Mouse (Mus musculus): ENCODE results near the gene Gm42791. TPM values are rescaled to one million over a fixed set of nuclear protein-coding genes. Genes with fewer than 3 reads are reported as not detected.
A peak's percentile ranks its signal among the peaks of the same experiment; 100 is the strongest.

The Gm42791 gene
- polyA plus RNA-seq, 1 experiment from 2014 or later = 0.85 TPM

DNA sequence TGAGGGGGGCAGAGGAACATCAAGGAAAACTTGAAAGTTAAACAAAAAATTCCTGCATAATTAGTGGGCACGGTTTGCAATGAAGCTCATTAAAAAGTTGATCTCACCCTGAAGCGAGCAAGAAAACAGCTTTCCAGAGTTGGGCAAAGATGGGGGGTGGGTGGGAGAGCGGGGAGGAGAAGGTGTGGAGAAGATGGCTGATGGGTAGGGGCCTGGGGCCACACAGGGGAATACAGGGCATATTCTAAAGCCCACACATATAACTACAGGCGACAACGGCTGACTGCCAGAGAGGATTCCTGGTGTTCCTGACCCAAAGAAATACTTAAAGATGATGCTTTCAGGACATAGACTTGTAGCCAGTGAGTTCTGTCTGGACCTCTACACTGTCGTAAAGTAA lies 131.5 kb downstream of the Gm42791 start:
- Histone ChIP-seq H3K27ac (no peak overlapping the region), H3K36me3 (no peaks in the 10 kb centered on the region), H3K4me3 (no peak overlapping the region), H3K9me3 (replicated peaks) (no peaks in the 10 kb centered on the region), H3K4me1 (peaks cover 20% of the 10 kb centered on the region), H3K27me3 (ENCODE audit: low read depth, poor library complexity, severe bottlenecking) (no peaks in the 10 kb centered on the region)
- no peak for DNase-seq (ENCODE audit: low spot score)
- WGBS = 73% methylated on average over 6 of the region's 6 CpGs

DNA sequence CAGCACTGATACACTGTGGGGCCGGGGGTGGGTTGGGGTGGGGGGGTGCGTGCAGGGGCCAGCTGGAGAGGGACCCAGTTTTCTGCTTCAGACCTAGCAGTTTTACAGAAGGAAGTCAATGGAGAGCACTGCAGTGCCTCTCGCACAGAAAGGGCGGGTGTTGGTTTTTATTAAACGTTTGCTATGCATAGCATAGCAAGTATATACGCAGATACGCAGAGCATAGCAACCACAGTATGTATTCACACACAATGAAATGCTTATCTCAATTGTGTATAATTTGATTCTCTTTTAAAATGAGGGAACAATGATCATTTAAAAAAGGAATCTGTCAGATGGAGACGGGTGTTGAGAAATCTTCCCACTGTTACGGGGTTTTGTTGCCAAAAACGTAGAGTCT lies 132.1 kb downstream of the Gm42791 start:
- 90% methylated on average over 10 of the region's 10 CpGs for WGBS
- Histone ChIP-seq H3K36me3 (no peaks in the 10 kb centered on the region), H3K4me3 (no peak overlapping the region), H3K27ac (no peak overlapping the region), H3K27me3 (ENCODE audit: low read depth, poor library complexity, severe bottlenecking) (no peaks in the 10 kb centered on the region), H3K4me1 (peaks cover 20% of the 10 kb centered on the region), H3K9me3 (replicated peaks) (no peaks in the 10 kb centered on the region)
- DNase-seq (ENCODE audit: low spot score) = no peak

DNA sequence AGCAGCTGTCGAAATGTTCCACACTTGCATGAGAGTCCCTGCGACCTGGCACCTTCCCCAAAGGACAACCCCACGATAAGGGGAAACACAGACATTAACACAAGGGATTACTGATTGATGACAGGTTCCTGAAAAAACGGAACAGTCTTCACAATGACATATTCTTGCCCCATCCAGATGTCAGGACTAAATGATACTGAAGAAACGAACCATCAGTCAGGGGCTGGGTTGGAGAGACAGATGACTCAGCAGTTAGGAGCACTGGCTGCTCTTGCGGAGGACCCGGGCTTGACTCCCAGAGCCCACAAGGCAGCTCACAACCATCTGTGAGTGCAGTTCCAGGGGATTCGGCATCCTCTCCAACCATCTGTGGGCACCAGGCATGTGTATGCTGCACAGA lies 132.8 kb downstream of the Gm42791 start:
- Histone ChIP-seq H3K27me3 (ENCODE audit: low read depth, poor library complexity, severe bottlenecking) (no peaks in the 10 kb centered on the region), H3K36me3 (no peaks in the 10 kb centered on the region), H3K27ac (no peak overlapping the region), H3K4me3 (no peak overlapping the region), H3K4me1 (peaks cover 16% of the 10 kb centered on the region), H3K9me3 (replicated peaks) (no peaks in the 10 kb centered on the region)
- DNase-seq (ENCODE audit: low spot score) = no peak
- 72% methylated on average over 8 of the region's 8 CpGs for WGBS

DNA sequence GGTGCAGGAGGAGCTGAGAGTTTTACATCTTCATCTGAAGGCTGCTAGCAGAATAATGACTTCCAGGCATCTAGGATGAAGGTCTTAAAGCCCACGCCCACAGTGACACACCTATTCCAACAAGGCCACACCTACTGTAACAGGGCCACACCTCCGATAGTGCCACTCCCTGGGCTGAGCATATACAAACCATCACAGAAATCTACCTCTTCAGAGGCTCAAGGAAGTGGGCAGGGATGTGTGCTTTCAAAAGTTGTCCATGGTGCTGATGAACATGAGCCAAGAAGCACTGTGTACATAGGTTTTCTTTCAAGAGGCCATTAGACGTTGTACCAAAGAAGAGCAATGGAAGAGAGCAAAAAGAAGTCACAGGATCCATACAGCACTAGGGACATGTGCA lies 137.4 kb downstream of the Gm42791 start:
- Histone ChIP-seq H3K27me3 (ENCODE audit: low read depth, poor library complexity, severe bottlenecking) (no peaks in the 10 kb centered on the region), H3K36me3 (no peaks in the 10 kb centered on the region), H3K27ac (no peak overlapping the region), H3K4me3 (no peak overlapping the region), H3K9me3 (replicated peaks) (no peaks in the 10 kb centered on the region), H3K4me1 (peaks cover 16% of the 10 kb centered on the region)
- WGBS = 88% methylated on average over 3 of the region's 3 CpGs
- DNase-seq (ENCODE audit: low spot score) = no peak

DNA sequence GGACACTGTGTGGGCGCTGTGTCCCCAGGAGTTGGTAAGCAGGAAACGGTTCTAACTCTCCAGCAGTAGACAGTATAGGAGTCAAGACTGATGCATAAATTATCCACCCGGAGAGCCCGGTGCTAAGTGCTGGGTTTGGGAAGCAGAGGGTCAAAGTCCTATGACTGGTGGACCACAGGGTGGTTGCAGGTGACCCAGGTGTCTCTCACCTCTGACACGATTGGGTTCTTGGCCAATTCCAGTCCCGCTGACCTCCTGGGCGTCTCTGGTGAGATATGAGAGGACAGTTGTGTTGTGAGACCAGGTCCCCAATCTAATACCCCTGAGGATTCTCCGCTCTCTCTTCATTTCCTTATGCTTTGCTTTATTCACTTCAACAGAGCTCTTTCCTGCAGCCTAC lies 139.9 kb downstream of the Gm42791 start:
- Histone ChIP-seq H3K4me1 (peaks cover 16% of the 10 kb centered on the region), H3K9me3 (replicated peaks) (no peaks in the 10 kb centered on the region), H3K27ac (no peak overlapping the region), H3K27me3 (ENCODE audit: low read depth, poor library complexity, severe bottlenecking) (no peaks in the 10 kb centered on the region), H3K4me3 (no peak overlapping the region), H3K36me3 (no peaks in the 10 kb centered on the region)
- 88% methylated on average over 8 of the region's 8 CpGs for WGBS
- no peak for DNase-seq (ENCODE audit: low spot score)

DNA sequence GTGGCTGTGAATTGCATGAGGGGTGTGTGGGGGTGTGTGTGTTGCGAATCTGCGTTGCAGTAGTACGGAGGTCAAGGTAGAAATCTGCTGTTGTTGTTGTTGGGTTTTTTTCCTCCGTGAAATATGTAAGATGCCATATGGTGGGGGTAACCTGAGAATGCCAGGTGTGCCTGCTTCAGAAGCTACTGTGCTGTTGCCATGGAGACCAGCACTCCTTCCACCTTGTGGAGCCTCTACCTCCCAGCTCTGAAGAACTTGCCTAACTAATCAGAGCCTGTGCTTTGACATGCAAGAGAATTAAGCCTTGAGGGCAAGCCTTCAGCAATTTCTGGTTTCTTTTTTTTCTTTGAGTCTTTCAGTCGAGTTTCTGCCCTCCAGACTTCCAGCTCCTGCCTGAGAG lies 140.8 kb downstream of the Gm42791 start:
- DNase-seq (ENCODE audit: low spot score) = no peak
- Histone ChIP-seq H3K9me3 (replicated peaks) (no peaks in the 10 kb centered on the region), H3K36me3 (no peaks in the 10 kb centered on the region), H3K4me3 (no peak overlapping the region), H3K27me3 (ENCODE audit: low read depth, poor library complexity, severe bottlenecking) (no peaks in the 10 kb centered on the region), H3K4me1 (peaks cover 16% of the 10 kb centered on the region), H3K27ac (peak overlapping the region; percentile 37; the same call in 1 of the 2 replicates)
- 28% methylated on average over 5 of the region's 5 CpGs for WGBS

DNA sequence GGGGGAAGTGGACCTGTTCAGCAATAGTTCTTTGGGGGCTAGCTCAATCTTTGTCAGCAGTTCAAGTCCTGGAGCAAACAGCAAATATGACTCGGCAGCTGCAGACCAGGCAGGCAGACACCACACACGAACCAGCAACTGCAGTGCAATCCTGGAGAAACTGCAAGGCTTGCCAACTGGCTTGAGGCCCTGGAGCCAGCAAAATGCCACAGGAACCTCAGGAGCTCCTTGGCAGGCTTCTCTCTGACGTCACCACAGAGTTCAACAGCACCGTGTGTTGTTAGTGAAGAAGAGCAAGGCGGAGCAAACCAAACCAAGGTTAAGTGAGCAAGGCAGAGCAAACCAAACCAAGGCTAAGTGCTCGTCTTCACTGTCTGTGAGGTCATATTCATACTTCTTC lies 145.4 kb downstream of the Gm42791 start:
- H3K36me3 ChIP-seq = no peaks in the 10 kb centered on the region
- no peaks in the 10 kb centered on the region for H3K27me3 ChIP-seq (ENCODE audit: low read depth, poor library complexity, severe bottlenecking)
- DNase-seq (ENCODE audit: low spot score) = no peak
- 94% methylated on average over 6 of the region's 6 CpGs for WGBS
- H3K9me3 ChIP-seq (replicated peaks) = no peaks in the 10 kb centered on the region
- H3K4me1 ChIP-seq = peaks cover 9% of the 10 kb centered on the region
- H3K27ac ChIP-seq = no peak overlapping the region; the same call in 1 of the 2 replicates
- no peak overlapping the region for H3K4me3 ChIP-seq

DNA sequence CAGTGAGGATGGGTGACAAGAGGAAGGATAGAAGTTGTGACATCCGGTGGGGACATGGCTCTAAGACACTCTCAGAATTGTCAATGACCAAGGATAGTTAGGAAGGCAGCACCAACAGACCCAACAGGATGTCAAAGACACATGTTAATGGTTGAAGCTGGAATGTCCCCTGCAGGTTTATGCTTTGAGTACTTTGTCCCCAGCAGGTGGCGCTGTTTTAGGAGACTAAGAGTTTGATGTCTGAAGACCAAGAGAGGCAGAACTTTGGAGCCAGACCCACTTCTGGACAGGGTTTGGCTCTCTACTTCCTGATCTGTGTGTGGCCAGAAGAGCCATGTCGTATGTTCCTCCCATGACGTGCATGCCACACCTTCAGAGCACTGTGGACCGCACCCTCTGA lies 147.9 kb downstream of the Gm42791 start:
- DNase-seq (ENCODE audit: low spot score) = no peak
- H3K36me3 ChIP-seq = no peaks in the 10 kb centered on the region
- H3K27ac ChIP-seq = no peak overlapping the region
- 96% methylated on average over 5 of the region's 5 CpGs for WGBS
- H3K4me3 ChIP-seq = no peak overlapping the region
- no peaks in the 10 kb centered on the region for H3K9me3 ChIP-seq (replicated peaks)
- no peaks in the 10 kb centered on the region for H3K4me1 ChIP-seq
- no peaks in the 10 kb centered on the region for H3K27me3 ChIP-seq (ENCODE audit: low read depth, poor library complexity, severe bottlenecking)

Other genes with a start within 250 kb of the Gm42791 start
- gene Katnal1, start 65.8 kb downstream of the Gm42791 start, polyA plus RNA-seq (2016; fragmentation: Nextera tagmentation; extraction: Ambion mirVana) = 15.4 and 19.3 TPM in 2 replicates
- 72.9 and 78.7 TPM in 2 replicates for gene Uspl1, start 189.2 kb upstream of the Gm42791 start, polyA plus RNA-seq (2016; fragmentation: Nextera tagmentation; extraction: Ambion mirVana)
- gene Hmgb1, start 189.3 kb upstream of the Gm42791 start, polyA plus RNA-seq (2016; fragmentation: Nextera tagmentation; extraction: Ambion mirVana) = 1,666 and 1,835 TPM in 2 replicates